Mouse (Mus musculus): ENCODE results near the gene Trem1. TPM values are rescaled to one million over a fixed set of nuclear protein-coding genes. Genes with fewer than 3 reads are reported as not detected.

Trem1 gene
- polyA plus RNA-seq, 1 experiment: 0.68 TPM

DNA sequence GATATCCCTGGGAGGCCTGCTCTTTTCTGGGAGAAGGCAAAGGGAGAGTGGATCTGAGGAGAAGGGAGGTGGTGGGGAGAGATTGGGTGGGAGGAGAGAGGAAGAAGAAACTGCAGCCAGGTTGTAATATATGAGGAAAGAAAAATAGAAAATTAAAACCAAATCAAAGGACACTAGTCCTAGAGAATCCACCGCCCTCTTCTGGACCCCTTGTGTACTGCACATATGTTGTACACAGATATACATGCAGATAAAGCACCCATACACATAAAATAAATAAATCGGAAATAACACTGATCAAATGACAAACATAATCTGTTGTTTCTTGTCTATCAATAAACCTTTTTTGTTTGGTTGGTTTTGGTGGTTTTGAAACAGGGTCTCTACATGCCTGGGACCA lies 54.7 kb downstream of the Trem1 start:
- DNase-seq (ENCODE audit: low read depth in 1 of 2, low spot score in 2 of 2): no peak
- no peak overlapping the region for H3K4me3 ChIP-seq (ENCODE audit: extremely low read depth, insufficient read depth, insufficient read length)
- no peaks in the 10 kb centered on the region for H3K4me1 ChIP-seq (ENCODE audit: control insufficient read depth, insufficient read depth, insufficient read length)
- H3K36me3 ChIP-seq (ENCODE audit: control insufficient read depth, insufficient read depth, low read length): no peaks in the 10 kb centered on the region
- TF ChIP-seq CTCF (IDR thresholded peaks at IDR 0.05; ENCODE audit: extremely low read depth, insufficient read depth, insufficient read length, insufficient replicate concordance): no peak
- TF ChIP-seq POLR2A (IDR thresholded peaks at IDR 0.05; ENCODE audit: low read depth, low read length): no peak
- 77% methylated on average over 2 of the region's 2 CpGs for WGBS
- H3K27ac ChIP-seq (ENCODE audit: insufficient read depth, low read length): no peak overlapping the region
- H3K27me3 ChIP-seq (ENCODE audit: control insufficient read depth, insufficient read depth, low read length): no peaks in the 10 kb centered on the region

DNA sequence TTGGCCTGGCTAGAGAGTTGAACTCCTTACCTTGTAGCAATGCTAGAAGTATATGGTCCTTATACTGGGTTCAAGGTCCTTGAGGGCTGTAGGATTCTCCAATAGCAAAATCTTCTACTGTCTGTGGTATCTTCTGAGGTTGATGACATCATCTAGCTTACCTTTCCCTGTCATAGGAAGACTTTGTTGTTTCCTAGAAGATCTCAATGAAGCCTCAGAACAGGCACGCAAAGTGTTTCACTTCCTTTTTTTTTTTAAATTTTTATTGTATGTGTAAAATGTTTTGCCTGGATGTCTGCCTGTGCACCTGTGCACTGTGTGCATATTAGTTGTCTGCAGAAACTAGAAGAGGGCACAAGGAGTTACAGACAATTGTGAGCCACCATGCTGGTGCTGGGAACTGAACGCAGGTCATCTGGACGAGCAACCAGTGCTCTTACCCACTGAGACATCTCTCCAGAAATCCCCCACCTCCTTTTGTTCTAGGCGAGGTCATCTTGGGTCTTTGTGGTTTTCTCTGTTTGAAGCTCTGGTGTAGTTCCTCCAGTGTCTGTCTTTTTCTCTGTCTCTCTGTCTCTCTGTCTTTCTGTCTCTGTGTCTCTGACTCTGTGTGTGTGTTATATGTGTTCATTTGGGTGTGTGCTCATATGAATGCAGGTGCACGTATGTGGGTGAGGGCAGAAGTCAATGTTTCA lies 61.1 kb downstream of the Trem1 start:
- TF ChIP-seq POLR2A (IDR thresholded peaks at IDR 0.05; ENCODE audit: low read depth, low read length): no peak
- TF ChIP-seq CTCF (IDR thresholded peaks at IDR 0.05; ENCODE audit: extremely low read depth, insufficient read depth, insufficient read length, insufficient replicate concordance): no peak
- DNase-seq (ENCODE audit: low read depth in 1 of 2, low spot score in 2 of 2): peak in 1 of 2 experiments; percentile 72
- Histone ChIP-seq H3K27ac (ENCODE audit: insufficient read depth, low read length) (peak overlapping the region; percentile 61; the same call in 1 of the 2 replicates), H3K4me1 (ENCODE audit: control insufficient read depth, insufficient read depth, insufficient read length) (peaks cover 18% of the 10 kb centered on the region; the same call in 1 of the 2 replicates), H3K36me3 (ENCODE audit: control insufficient read depth, insufficient read depth, low read length) (no peaks in the 10 kb centered on the region), H3K4me3 (ENCODE audit: extremely low read depth, insufficient read depth, insufficient read length) (no peak overlapping the region), H3K27me3 (ENCODE audit: control insufficient read depth, insufficient read depth, low read length) (no peaks in the 10 kb centered on the region)
- WGBS: 28% methylated on average over 5 of the region's 5 CpGs

Other genes starting within 250 kb of the Trem1 start
- gene 1700122O11Rik, start 194.5 kb upstream of the Trem1 start, polyA plus RNA-seq (2012; rRNA removed): not detected in 2 replicates
- not detected in 2 replicates for gene 1700067P10Rik, start 143.4 kb upstream of the Trem1 start, polyA plus RNA-seq (2012; rRNA removed)
- 0.18 and 0.35 TPM in 2 replicates for gene 9830107B12Rik, start 86.5 kb upstream of the Trem1 start, polyA plus RNA-seq (2012; rRNA removed)
- gene A530064D06Rik, start 65.5 kb upstream of the Trem1 start, polyA plus RNA-seq (2012; rRNA removed): 1.5 and 2.8 TPM in 2 replicates
- gene Trem3, start 15.0 kb downstream of the Trem1 start, polyA plus RNA-seq (2012; rRNA removed): 1.8 and 2.2 TPM in 2 replicates
- 50.3 and 50.6 TPM in 2 replicates for gene Treml4, start 31.5 kb downstream of the Trem1 start, polyA plus RNA-seq (2012; rRNA removed)
- gene Treml2, start 66.7 kb downstream of the Trem1 start, polyA plus RNA-seq (2012; rRNA removed): 56.4 and 66.7 TPM in 2 replicates
- gene B430306N03Rik, start 83.4 kb downstream of the Trem1 start, polyA plus RNA-seq (2012; rRNA removed): 9.1 and 11.5 TPM in 2 replicates
- 1.0 and 2.5 TPM in 2 replicates for gene Trem2, start 113.6 kb downstream of the Trem1 start, polyA plus RNA-seq (2012; rRNA removed)
- 38.3 and 39.8 TPM in 2 replicates for gene Treml1, start 127.1 kb downstream of the Trem1 start, polyA plus RNA-seq (2012; rRNA removed)
- gene Nfya, start 177.1 kb downstream of the Trem1 start, polyA plus RNA-seq (2012; rRNA removed): 80.3 and 93.1 TPM in 2 replicates
- gene Oard1, start 177.2 kb downstream of the Trem1 start, polyA plus RNA-seq (2012; rRNA removed): 6.6 and 7.7 TPM in 2 replicates
- gene Apobec2, start 200.2 kb downstream of the Trem1 start, polyA plus RNA-seq (2012; rRNA removed): 0.29 and 0.42 TPM in 2 replicates
- gene Tspo2, start 218.8 kb downstream of the Trem1 start, polyA plus RNA-seq (2012; rRNA removed): 107 and 121 TPM in 2 replicates
- gene Unc5cl, start 222.1 kb downstream of the Trem1 start, polyA plus RNA-seq (2012; rRNA removed): 8.5 and 10.6 TPM in 2 replicates